Mouse (Mus musculus) forebrain, embryonic 11.5 days (tissue): ENCODE measurements at regions not wholly inside any gene's neighbourhood (a gene's known extent, or its start where the extent isn't known, plus 50 kb on each side); places are given as distances from the start of the nearest gene placed in this dataset.

Experiments used
- ATAC-seq: fragments of 200-750 bp; cut with Nextera tagmentation; replicated peaks from 2 replicates; pipeline ENCODE4 v1.8.0; 2017; ENCODE audit warnings: moderate TSS enrichment; ENCODE audit not compliant: low FRiP score
- DNase-seq: peaks from one replicate; pipeline ENCODE4 v3.0.0-alpha.2; 2017; ENCODE audit warnings: low spot score
- H3K27ac ChIP-seq: fragments of 300-500 bp; sonication (generic); 2 replicates; pipeline ENCODE4 v1.5.1; 2014; ENCODE audit warnings: low read depth, low read length
- H3K27me3 ChIP-seq: fragments of 300-500 bp; sonication (generic); 2 replicates; pipeline ENCODE4 v1.6.1; 2014; ENCODE audit warnings: mild to moderate bottlenecking, low read length, mixed read lengths; ENCODE audit not compliant: control insufficient read depth, insufficient read depth
- H3K36me3 ChIP-seq: fragments of 300-500 bp; sonication (generic); 2 replicates; pipeline ENCODE4 v1.6.1; 2014; ENCODE audit warnings: mild to moderate bottlenecking, low read length, moderate library complexity, mixed read lengths; ENCODE audit not compliant: control insufficient read depth, insufficient read depth
- H3K4me1 ChIP-seq: fragments of 300-500 bp; sonication (generic); replicated peaks from 2 replicates; pipeline ENCODE4 v1.6.1; 2014; ENCODE audit warnings: low read length, mixed read lengths; ENCODE audit not compliant: control insufficient read depth, insufficient read depth
- H3K4me2 ChIP-seq: fragments of 300-500 bp; sonication (generic); 2 replicates; pipeline ENCODE4 v1.6.1; 2014; ENCODE audit warnings: low read depth, mild to moderate bottlenecking, low read length, moderate library complexity, mixed read lengths; ENCODE audit not compliant: severe bottlenecking
- H3K4me3 ChIP-seq: fragments of 300-500 bp; sonication (generic); 2 replicates; pipeline ENCODE4 v1.5.1; 2014; ENCODE audit warnings: low read depth, low read length
- H3K9ac ChIP-seq: fragments of 300-500 bp; sonication (generic); 2 replicates; pipeline ENCODE4 v1.6.1; 2014; ENCODE audit warnings: low read length
- H3K9me3 ChIP-seq: fragments of 300-500 bp; sonication (generic); 2 replicates; pipeline ENCODE4 v1.6.1; 2016; ENCODE audit warnings: low read length, mixed read lengths; ENCODE audit not compliant: control insufficient read depth
- WGBS: fragments of 180-500 bp; shearing (Covaris S2); extraction: QIAGEN DNeasy Blood & Tissue Kit; methylation state at CpG from one replicate; pipeline ENCODE4 v1.1.7; 2014; 5-methylcytosine and 5-hydroxymethylcytosine counted together

DNA sequence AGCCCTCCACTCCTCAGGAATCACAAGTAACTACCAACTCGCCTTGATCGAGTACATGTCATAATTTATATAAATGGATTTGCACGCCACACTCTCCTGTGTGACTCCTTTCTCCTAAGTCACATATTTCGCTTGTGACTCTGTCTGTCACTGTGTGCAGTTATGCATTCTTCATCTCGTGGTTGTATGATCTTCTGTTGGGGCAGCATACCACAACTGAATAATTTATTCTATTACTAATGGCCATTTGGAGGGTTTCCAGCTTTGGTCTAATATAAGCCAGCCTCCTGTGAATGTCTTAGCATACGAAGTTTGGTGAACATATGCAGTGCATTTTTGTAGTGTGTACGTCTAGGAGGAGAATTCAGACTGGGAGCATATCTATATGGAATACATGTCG lies 176.6 kb upstream of the Tmem72 start:
- no peak overlapping the region for H3K4me3 ChIP-seq
- no peaks in the 10 kb centered on the region for H3K9me3 ChIP-seq
- H3K27ac ChIP-seq = no peak overlapping the region
- ATAC-seq (no peak), DNase-seq (no peak)
- H3K9ac ChIP-seq = no peak overlapping the region
- no peak overlapping the region for H3K4me2 ChIP-seq
- no peaks in the 10 kb centered on the region for H3K27me3 ChIP-seq
- 85% methylated on average over 8 of the region's 8 CpGs for WGBS
- no peaks in the 10 kb centered on the region for H3K4me1 ChIP-seq
- no peaks in the 10 kb centered on the region for H3K36me3 ChIP-seq

DNA sequence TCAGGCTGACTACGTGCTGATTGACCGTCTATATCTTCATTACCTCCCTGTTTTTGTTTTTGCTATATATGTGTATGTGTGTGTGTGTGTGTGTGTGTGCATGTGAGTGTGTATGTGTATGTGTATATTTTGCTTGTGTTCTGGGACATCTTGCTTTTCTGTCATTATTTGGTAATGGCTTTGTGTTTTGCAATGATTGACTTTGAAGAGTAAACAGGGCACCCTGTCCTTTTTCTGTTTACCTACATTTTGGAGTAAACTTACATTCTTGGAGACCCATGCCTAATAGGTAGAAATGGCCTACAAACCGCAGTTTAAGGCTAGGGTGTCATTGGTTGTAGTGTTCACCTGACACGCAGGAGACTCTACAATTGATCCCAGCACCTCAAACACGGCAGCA lies 177.5 kb upstream of the Tmem72 start:
- Histone ChIP-seq H3K36me3 (no peaks in the 10 kb centered on the region), H3K27me3 (no peaks in the 10 kb centered on the region), H3K4me1 (no peaks in the 10 kb centered on the region), H3K27ac (no peak overlapping the region), H3K4me2 (no peak overlapping the region), H3K9ac (no peak overlapping the region), H3K9me3 (no peaks in the 10 kb centered on the region), H3K4me3 (no peak overlapping the region)
- 87% methylated on average over 5 of the region's 5 CpGs for WGBS
- ATAC-seq (no peak), DNase-seq (no peak)

DNA sequence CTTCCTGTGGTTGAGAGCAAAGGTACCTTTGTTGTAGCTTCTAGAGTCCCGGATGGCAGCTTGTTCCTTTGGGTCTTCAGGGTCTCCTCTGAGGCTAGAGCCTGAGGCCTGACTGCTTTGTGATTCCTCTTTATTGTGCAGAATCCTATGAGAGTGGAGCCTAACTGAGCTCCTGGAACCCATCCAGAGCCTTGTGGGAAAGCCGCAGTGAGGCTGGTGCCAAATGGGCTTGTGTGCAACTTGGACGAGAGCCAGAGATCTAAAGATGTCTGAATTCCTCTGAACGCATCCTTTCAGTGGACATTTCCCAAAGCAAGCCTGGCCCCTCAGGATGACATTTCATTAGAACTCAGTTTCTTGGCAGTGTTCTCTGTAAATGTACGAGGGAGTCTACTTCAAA lies 178.4 kb upstream of the Tmem72 start:
- Histone ChIP-seq H3K4me1 (no peaks in the 10 kb centered on the region), H3K9ac (no peak overlapping the region), H3K4me3 (no peak overlapping the region), H3K9me3 (no peaks in the 10 kb centered on the region), H3K36me3 (no peaks in the 10 kb centered on the region), H3K4me2 (no peak overlapping the region), H3K27me3 (no peaks in the 10 kb centered on the region), H3K27ac (no peak overlapping the region)
- no peak for ATAC-seq
- DNase-seq = no peak
- WGBS = 82% methylated on average over 5 of the region's 5 CpGs

DNA sequence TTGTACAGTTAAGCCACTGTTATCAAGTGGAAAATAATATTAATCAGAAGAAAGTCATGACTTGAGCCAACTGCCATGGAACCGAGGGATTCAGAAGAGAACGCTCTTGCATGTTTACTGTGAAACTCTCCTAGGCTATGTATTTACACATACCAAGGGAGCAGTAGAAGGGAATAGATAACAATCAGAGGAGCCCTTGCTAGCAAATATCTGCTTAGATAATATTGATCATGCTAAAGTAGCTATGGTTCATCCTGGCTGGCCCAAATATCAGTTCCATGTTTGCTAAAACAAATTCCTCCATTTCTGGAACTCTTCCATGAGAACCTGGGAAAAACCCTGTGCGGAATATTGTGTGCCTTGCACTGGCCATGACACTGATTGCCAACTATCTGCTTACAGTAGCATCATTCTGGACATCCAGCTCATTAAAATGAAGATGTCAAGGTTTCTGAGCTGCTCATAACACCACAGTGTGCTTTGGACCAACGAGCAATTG lies 179.5 kb upstream of the Tmem72 start:
- H3K4me2 ChIP-seq = no peak overlapping the region
- H3K36me3 ChIP-seq = no peaks in the 10 kb centered on the region
- H3K27ac ChIP-seq = no peak overlapping the region
- no peaks in the 10 kb centered on the region for H3K27me3 ChIP-seq
- no peak overlapping the region for H3K4me3 ChIP-seq
- 94% methylated on average over 4 of the region's 4 CpGs for WGBS
- ATAC-seq (no peak), DNase-seq (no peak)
- H3K9me3 ChIP-seq = no peaks in the 10 kb centered on the region
- H3K9ac ChIP-seq = no peak overlapping the region
- no peaks in the 10 kb centered on the region for H3K4me1 ChIP-seq

DNA sequence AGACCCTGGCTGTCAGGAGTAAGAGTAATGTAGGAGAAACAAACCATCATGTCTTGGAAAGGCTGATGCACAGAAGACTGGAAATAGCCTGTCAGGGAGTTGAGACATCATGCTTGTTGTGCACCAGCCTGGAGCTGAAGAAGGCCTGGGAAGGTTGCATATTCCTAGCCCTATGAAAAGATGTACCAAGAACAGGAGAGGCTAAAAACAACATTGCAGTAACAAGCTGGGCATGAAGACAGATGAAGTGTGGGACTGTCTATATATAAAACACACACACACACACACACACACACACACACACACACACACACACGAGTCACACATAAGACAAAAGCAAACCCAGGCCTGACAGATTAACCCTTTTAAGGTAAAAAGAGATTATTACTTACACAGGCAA lies 185.1 kb upstream of the Tmem72 start:
- no peak for ATAC-seq
- H3K4me2 ChIP-seq = no peak overlapping the region
- no peak for DNase-seq
- H3K9ac ChIP-seq = no peak overlapping the region
- 54% methylated on average over 1 of the region's 1 CpGs for WGBS
- H3K27me3 ChIP-seq = no peaks in the 10 kb centered on the region
- no peaks in the 10 kb centered on the region for H3K36me3 ChIP-seq
- no peak overlapping the region for H3K27ac ChIP-seq
- no peaks in the 10 kb centered on the region for H3K4me1 ChIP-seq
- H3K9me3 ChIP-seq = no peaks in the 10 kb centered on the region
- H3K4me3 ChIP-seq = no peak overlapping the region

DNA sequence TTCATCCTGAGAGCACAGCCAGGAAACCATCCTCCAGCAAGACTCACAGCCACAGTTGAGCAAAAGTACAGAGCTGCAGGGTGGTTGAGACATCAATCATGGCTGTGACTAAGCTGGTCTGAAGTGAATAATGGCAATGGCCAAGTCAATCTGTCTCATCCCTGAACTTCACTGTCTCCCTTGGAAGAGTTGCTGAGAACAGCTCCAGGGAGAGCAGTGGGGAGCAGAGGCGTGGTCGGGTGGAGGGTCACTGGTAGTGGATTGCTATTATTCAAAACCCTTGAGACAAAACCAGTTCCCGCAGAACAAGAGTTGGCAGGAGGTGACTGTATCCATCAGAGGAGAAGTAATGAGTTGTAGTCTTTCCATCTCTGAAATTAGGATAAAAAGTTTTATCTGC lies 185.7 kb upstream of the Tmem72 start:
- no peak overlapping the region for H3K4me2 ChIP-seq
- H3K9me3 ChIP-seq = no peaks in the 10 kb centered on the region
- no peak overlapping the region for H3K27ac ChIP-seq
- no peaks in the 10 kb centered on the region for H3K36me3 ChIP-seq
- no peak for DNase-seq
- no peaks in the 10 kb centered on the region for H3K27me3 ChIP-seq
- no peak overlapping the region for H3K4me3 ChIP-seq
- H3K4me1 ChIP-seq = no peaks in the 10 kb centered on the region
- no peak for ATAC-seq
- 85% methylated on average over 3 of the region's 3 CpGs for WGBS
- no peak overlapping the region for H3K9ac ChIP-seq

DNA sequence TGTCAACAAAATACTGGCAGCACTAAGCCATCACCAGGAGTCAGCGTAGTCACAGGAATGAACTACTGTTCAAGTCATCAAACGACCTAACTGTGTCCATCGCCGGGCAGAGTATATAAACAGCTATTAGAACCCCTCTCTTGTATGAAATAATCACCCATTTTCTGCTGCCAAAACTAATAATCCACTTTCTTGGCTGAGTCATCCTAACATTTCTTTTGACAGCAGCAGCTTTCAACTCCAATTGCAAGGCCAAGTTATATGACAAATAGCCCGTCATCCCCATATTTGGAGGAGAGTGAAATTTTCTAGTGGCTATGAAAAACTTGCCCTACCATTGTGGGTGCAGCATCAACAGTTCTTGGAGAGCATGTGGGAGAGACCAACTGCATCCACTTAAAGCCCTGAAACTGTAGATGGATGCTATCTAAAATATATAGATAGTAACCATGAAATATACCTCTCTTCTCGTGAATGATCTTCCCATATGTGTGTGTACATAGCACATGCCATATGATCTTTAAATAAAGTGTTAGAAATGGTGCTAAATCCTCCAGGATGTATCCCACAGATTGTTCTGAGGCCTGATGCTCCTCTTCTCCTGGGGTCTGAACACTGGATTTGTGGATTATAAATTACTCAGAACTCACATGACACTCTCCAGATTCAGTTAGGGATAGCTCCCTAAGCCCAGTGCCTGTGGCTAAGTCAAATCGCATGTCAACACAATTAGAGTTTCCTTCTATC lies 189.9 kb upstream of the Tmem72 start:
- no peak overlapping the region for H3K4me3 ChIP-seq
- no peaks in the 10 kb centered on the region for H3K36me3 ChIP-seq
- H3K27me3 ChIP-seq = no peaks in the 10 kb centered on the region
- 91% methylated on average over 7 of the region's 7 CpGs for WGBS
- no peaks in the 10 kb centered on the region for H3K4me1 ChIP-seq
- no peak overlapping the region for H3K9ac ChIP-seq
- H3K9me3 ChIP-seq = no peaks in the 10 kb centered on the region
- ATAC-seq (no peak), DNase-seq (no peak)
- no peak overlapping the region for H3K27ac ChIP-seq
- H3K4me2 ChIP-seq = no peak overlapping the region

DNA sequence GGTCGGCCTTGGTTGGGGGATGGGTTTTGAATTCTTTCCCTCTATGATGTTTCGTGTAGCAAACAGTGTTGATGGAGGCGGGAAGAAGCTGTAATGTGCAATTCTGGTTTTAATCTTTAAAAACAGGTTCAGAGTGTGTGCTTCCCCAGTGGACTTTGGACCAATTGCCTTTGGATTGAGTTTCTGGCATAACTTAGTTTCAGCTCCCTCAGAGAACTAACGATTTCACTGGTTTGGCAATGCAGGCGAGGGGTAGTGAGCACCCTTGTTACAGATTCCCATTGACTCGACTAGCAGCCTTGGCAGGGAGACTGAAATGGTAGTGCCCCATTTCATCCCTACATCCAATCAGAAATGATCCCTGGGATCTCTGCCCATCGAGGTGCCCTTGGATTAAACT lies 193.9 kb upstream of the Tmem72 start:
- H3K27ac ChIP-seq = no peak overlapping the region
- H3K9me3 ChIP-seq = no peaks in the 10 kb centered on the region
- no peaks in the 10 kb centered on the region for H3K36me3 ChIP-seq
- no peak overlapping the region for H3K9ac ChIP-seq
- no peak overlapping the region for H3K4me3 ChIP-seq
- H3K27me3 ChIP-seq = no peaks in the 10 kb centered on the region
- WGBS = 91% methylated on average over 7 of the region's 7 CpGs
- H3K4me1 ChIP-seq = no peaks in the 10 kb centered on the region
- ATAC-seq = no peak
- no peak for DNase-seq
- no peak overlapping the region for H3K4me2 ChIP-seq

DNA sequence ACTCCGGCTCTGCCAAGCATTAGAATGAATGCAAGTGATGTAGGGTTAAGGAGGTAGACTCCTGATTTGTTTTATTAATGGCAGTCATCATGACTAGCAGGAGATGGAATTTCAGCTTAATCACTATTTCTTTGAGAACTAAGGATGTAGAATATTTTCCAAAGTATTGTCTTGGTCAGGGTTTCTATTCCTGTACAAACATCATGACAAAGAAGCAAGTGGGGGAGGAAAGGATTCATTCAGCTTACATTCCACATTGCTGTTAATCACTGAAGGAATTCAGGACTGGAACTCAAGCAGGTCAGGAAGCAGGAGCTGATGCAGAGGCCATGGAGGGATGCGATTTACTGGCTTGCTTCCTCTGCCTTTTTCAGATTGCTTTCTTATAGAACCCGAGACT lies 195.4 kb upstream of the Tmem72 start:
- no peak for ATAC-seq

More for the DNA sequence above, 195.4 kb upstream of the Tmem72 start:
- no peak for DNase-seq
- WGBS = 76% methylated on average over 3 of the region's 3 CpGs
- H3K27me3 ChIP-seq = no peaks in the 10 kb centered on the region
- H3K9ac ChIP-seq = no peak overlapping the region
- H3K36me3 ChIP-seq = no peaks in the 10 kb centered on the region
- H3K4me1 ChIP-seq = no peaks in the 10 kb centered on the region
- no peak overlapping the region for H3K4me2 ChIP-seq
- H3K4me3 ChIP-seq = no peak overlapping the region
- H3K9me3 ChIP-seq = no peaks in the 10 kb centered on the region
- H3K27ac ChIP-seq = no peak overlapping the region
